Mouse (Mus musculus) CD8-positive naive resting alpha-beta T cell, adult 2 months (primary cell): Measurements from ENCODE around the gene Ier5l.

ENCODE experiments used
- DNase-seq, 2 experiments: peaks; one replicate each; pipeline ENCODE4 v3.0.0; 2022; ENCODE audit warnings: low read depth in 2 of 2, low spot score in 2 of 2

Gene Ier5l

DNA sequence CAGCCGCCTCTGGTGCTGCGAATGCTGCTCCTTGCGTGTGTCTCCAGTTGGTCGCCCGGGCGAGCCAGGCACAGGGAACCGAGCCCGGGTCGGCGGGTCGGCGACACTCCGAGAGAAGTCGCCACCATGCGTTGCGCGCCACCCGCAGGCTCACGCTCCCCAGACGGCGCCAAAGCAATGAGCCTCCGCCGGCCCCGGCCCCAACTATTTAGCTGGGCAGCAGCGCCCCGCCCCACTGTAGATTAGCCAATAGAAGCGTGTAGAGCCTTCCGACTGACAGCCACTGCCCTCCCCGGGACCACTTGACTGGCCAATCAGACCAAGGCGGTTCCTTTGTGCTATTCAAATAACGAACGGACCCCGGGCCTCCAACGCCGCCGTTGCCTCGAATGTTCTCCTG, at the start of gene Ier5l:
Ier5l (minus strand) TSS at position 181 of the 400 bp plus-strand sequence.
- DNase-seq, result peak; percentile 8 to 10

DNA sequence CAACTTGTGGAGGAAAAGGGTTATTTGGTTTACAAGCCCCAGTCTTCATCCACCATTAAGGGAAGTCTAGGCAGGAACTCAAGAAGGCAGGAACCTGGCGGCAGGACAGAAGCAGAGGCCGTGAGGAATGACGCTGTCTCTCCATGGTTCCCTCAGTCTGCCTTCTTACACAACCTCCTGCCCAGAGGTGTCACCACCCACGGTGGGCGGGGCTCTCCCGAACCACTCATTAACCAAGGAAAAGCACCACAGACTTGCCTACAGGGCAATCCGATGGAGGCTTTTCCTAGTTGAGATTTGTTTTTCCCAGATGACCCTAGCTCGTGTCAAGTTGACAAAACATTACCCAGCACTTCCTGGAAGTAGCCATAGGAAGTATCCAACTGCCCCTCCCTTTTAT, 49.7 kb upstream of the Ier5l start:
- DNase-seq, result no peak

- DNase-seq, result no peak
Observed at GRCm38 (mm10) chr2:30510711-30511380, 36.8 kb upstream of the Ier5l start.

- no peak for DNase-seq
Observed at GRCm38 (mm10) chr2:30507138-30507727, 33.2 kb upstream of the Ier5l start.

- no peak for DNase-seq
Observed at GRCm38 (mm10) chr2:30503677-30504621, 29.9 kb upstream of the Ier5l start.

- no peak for DNase-seq
Observed at GRCm38 (mm10) chr2:30501701-30502100, 27.7 kb upstream of the Ier5l start.

DNA sequence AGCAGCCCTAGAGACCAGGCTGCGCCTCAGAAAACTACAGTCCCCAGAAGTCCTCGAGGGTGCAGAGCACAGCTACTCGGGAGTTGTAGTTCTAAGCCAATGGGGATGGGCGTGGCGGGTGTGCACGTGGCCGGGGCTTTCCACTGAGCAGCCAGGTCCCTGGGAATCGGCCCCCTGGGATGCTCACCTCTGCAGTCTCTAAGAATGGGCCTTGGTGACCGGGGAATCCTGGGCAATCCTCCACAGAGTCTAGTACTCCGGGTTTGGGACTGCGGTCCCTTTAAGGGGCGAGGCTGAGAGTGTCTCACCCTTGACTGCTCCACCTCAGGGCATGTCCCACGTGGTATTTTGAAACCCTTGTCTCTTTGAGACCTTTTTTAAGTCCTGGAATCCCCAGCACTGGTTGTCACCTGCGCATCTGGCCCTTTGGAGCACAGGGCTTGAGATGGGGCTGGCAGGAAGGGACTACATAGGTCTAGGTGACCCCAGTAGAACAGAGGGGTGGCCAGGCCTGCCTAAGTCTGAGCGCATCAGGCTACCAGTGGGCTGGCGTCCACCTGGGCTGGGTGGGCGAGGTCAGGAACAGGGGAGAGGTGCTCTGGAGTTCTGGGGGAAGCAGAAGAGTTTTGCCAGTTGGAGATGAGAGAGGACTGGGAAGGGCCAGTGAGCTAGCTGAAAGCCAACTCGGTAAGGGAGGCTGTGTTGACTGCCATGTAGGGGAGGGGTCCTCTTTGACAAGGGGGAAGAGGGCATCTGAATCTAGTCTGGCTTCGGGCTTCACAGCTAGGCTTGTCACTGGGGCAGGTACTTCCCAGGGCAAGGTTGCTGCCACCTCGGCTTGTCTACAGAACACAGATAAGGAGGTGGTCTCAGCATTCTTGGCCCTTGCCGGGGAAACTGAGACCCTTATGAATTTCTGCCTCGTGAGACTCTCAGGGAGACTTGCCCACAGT, 22.2 kb upstream of the Ier5l start:
- DNase-seq, result peak in 1 of 2 experiments; percentile 11

DNA sequence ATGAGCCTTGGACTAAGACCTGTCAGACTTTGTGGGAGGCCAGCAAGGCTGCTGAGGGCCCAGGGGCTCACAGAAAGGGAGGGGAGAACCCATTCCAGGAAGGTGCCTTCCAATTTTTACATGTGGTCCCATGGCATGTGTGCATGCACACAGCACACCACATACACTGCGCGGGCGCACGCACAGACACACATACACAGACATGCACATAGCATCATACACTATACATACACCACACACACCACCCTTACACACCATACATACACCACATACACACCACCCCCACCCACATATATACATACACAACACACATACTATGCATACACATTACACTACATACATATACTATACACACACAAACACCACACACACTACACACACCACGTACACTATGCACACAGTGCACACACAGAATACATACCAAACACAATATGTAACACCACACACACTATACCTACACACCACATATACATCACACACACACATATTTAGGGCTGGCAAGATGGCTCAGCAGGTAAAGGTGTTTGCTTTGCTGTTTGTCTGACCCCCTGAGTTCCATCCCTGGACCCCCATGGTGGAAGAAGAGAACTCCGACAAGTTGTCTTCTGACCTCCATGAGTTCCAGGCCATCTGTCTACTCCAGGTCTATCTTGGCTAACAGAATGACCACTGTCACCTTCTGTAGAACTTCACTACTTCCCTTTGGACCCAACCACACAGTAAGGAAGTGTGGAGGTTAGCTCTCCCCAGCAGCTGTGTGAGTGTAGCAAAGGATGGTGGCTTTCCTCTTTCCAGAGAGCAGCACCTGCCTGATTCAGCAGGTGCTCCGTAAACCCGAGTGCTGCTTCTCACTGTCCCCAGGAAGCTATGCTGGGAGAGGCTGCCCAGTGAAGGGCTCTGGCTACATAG, 21.2 kb upstream of the Ier5l start:
- DNase-seq, result no peak

DNA sequence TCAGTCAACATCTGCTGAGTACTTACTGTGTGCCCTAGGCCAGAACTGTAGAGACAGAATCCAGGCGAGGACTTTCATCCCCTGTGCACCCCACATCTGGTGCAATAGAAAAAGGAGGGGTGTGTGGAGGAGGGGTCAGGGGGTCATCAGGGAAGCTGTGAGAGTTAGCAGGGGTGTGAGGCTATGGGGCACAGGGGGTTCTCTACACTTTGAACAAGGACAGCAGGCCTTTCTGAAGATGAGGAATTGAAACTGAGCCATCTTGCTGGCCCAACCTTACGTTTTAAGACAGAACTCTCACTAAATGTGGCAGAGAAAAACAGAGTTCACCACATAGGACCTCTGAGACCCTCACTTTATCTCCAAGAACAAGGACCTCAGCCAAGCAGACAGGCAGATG, 16.4 kb upstream of the Ier5l start:
- DNase-seq, result no peak

DNA sequence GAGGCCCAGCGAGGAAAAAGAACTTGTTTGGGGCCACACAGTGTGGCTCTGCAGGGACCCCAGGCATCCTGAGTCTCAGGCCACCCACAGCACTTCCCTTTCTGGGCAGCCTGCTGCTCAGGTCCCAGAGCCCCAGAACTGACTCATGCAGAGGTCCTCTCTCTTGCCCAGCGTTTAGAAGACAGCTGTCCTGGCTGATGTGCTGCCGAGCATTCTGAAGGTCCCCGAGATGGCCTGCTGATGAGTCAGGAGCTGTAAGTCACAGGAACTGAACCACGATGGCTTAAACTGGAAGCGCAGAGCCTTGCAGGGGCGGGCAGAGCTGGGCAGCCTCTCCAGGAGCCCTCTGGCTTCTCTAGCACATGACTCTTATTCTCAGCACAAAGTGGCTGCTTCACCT, 13.6 kb upstream of the Ier5l start:
- no peak for DNase-seq

DNA sequence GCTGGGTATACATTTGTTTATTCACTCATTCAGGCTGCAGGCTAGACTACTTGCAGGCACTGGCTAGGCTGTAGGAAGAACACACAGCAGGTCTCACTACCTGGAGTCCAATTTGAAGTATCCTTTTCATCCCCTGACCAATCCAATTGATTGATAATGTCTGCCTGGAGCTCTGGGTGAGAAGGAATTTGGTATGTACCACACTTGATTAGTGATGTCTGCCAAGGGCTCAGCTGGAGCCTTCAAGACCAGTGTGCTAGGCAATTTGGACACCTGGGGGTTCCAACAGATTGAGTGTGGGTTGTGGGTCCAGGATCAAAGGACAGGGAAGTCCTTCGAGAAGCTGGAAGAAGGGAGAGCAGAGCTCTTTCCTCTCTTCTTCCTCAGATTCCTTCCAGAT, 4.5 kb upstream of the Ier5l start:
- no peak for DNase-seq

DNA sequence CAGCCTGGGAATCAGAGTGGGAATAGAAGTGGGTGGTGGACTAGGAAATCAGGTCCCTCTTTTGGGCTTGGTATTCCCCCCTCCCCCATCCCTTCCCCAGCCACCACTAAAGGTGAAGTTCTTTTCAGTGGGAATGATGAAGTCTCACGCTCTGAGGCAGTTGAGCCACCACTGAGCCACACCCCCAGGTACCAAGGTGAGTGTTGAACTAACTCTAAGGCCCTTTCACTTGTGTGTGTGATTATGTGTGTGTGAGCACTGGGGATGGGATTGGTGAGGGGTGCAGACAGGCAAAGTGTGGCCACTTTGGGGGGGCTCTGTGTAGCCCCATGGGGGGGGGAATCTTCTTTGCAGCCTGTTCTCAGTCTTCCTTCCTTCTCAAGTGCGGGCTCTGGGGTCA, 2.2 kb upstream of the Ier5l start:
- no peak for DNase-seq

DNA sequence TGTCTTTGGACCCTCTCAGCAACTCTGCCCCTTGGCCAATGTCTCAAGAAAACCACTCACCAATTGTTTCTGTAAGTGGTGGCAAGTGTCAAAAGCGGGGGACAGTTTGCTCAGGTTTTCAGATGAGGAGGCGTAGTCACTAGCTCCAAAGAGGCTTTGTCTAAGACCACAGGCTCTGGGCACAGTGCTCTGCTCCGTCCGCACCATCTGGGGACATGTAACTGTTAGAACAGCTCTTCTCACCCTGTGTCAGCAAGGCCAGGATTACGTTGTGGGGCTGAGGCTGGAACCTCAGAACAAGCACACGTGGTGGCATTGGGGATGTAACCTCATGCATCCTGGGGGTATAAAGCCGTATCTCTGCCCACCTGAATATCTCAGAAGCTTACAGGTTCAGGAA, 1.4 kb upstream of the Ier5l start:
- DNase-seq, result no peak

DNA sequence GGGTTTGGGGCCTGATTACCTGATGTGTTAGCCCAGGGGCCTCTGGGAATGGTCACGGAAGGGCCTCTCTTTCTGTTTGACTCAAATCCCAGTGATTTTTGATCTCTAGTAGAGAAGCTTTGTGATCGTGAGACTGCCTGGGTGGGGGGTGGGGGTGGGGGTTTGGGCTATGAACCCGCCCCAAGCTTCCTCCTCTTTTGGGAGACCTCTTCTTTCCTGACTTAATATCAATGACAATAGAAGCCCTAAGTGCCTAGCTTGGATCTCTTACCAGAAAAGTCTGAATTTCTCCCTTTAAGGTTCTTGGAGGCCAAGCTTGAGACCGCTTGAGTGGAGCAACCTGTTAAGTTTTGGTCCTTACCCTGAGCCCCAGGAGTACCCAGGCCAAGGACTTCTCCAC, 757 bp upstream of the Ier5l start:
- DNase-seq, result no peak

DNA sequence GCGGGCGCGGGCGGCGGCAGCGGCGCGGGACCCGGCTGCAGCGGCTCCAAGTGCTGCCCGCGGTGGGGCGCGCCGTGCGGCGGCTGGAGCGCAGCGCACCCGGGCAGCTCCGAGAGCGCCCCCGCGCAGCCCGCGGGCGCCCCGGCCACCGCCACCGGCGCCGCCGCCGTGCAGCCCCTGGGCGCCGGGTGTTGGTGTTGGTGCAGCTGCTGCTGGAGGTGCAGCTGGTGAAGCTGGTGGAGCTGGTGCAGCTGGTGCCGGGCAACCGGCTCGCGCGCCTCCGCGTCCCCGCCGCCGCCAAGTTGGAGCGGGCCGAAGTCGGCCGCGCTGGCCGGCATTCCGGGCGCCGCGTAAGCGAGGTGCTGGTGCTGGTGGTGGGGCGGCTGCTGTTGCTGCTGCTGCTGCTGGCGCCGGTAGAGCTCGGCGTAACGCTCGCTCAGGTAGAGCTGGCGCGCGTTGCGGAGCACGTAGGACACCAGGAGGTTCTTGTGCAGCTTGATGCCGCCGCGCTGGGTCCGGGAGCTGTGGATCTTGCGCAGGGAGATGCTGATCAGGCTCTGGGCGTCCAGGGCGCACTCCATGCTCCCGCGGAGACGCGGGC, 488 bp downstream of the Ier5l start:
- peak in 1 of 2 experiments; percentile 10 for DNase-seq

GRCm38 (mm10) chr2:30472731-30473351, 1.2 kb downstream of the Ier5l start:
- no peak for DNase-seq

- peak in 1 of 2 experiments; percentile 25 for DNase-seq
Observed at GRCm38 (mm10) chr2:30471795-30472720, 2.0 kb downstream of the Ier5l start.

DNA sequence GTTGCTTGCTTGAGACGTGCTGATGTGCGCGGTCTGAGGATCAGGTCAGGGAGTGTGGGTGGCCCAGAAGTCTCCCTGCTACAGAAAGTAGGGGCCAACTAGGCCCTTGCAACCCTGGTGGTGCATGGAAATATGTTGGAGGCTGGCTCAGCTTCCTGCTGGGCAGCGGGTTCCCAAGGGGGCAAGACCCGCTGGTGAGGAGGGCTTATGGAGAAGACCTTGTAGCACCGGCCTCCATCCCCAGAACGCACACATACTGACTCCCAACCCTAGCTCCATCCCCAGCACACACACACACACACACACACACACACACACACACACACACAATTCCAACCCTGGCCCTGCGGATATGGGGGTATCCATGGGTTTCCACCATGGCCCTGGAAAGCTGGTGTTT, 3.0 kb downstream of the Ier5l start:
- DNase-seq, result no peak
